Mouse (Mus musculus) liver, adult 2 months (tissue): ENCODE results near the gene Tnfsfm13.

Experiments
- CTCF ChIP-seq: fragments of 200-500 bp; IDR thresholded peaks from 2 replicates; pipeline ENCODE4 v1.5.1; 2011; ENCODE audit warnings: low read depth, low read length, control low read depth
- POLR2A ChIP-seq: fragments of 200-500 bp; IDR thresholded peaks from 2 replicates; pipeline ENCODE4 v1.6.1; 2011; ENCODE audit warnings: low read length, control low read depth; ENCODE audit not compliant: insufficient read depth; ENCODE audit errors: extremely low read depth

GRCm38 (mm10) chr11:69718661-69719060, 22.8 kb upstream of the Tnfsfm13 start:
- no peak for TF ChIP-seq POLR2A
- no peak for TF ChIP-seq CTCF
